Mouse (Mus musculus): Measurements from ENCODE around the gene Kcnj5. TPM values are rescaled to one million over a fixed set of nuclear protein-coding genes. Genes with fewer than 3 reads are reported as not detected.

Kcnj5 gene
- 2.2 and 2.6 TPM in 2 replicates for polyA plus RNA-seq (2015; fragmentation: Nextera tagmentation; extraction: Ambion mirVana)

DNA sequence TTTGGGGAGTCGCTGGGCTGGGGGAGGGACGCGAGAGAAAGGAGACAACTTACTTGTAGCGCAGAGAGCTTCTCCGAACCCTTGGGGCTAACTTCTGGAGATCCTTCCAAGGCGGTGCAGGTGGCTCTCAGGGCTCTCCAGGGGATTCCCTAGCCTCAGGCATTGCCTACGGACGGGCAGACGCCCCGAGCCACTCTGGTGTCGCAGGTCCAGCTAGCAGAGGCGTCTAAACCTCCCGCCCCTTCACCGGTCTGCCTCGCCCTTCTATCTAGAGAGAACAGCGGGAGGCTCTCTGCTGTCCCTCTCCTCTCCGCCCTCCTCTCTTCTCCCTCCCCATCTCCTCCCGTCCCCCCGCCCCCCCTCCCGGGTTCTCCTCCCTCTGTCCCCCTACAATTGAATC, at the start of gene Kcnj5:
Kcnj5 (minus strand) TSS at position 300 of the 400 bp plus-strand sequence.
- peaks cover 43% of the 10 kb centered on the region for H3K27me3 ChIP-seq (ENCODE audit: insufficient read depth, low read length)

DNA sequence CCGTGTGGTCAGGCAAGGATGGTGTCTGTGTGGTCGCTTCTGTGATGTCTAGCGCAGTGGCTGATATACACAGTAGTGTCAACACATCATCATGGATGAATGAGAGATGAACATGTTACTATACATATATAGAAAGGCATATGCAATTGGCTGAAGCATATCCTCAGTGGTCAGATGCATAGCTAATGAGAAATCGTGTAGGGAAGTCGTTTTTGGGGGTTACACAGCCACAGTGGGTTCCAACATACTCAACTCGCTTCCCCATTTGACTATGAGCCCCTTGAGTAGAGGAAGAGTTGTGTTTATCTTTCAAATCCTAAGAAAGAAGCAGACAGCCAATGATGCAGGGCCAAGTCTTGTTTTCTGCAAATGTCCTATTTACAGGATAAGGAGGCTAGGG, 48.6 kb upstream of the Kcnj5 start:
- no peaks in the 10 kb centered on the region for H3K9me3 ChIP-seq (ENCODE audit: low read length)
- 85% methylated on average over 6 of the region's 6 CpGs for WGBS

More for the DNA sequence above, at the start of gene Kcnj5:
- 1% methylated on average over 17 of the region's 20 CpGs for WGBS
- ATAC-seq (ENCODE audit: low FRiP score, low TSS enrichment): peak; percentile 55
- H3K36me3 ChIP-seq (ENCODE audit: insufficient read depth, low read length): no peaks in the 10 kb centered on the region
- H3K27ac ChIP-seq (ENCODE audit: low read length): no peak within 1 kb of the TSS
- peak within 1 kb of the TSS; percentile 58 for H3K9ac ChIP-seq (replicated peaks; ENCODE audit: low read length)
- H3K9me3 ChIP-seq (ENCODE audit: low read length): no peaks in the 10 kb centered on the region
- peak within 1 kb of the TSS; percentile 33 for H3K4me3 ChIP-seq (ENCODE audit: low read length)
- H3K4me2 ChIP-seq (replicated peaks; ENCODE audit: low read depth, low read length): peak within 1 kb of the TSS; percentile 69
- H3K4me1 ChIP-seq (ENCODE audit: insufficient read depth, low read length): peaks cover 29% of the 10 kb centered on the region

DNA sequence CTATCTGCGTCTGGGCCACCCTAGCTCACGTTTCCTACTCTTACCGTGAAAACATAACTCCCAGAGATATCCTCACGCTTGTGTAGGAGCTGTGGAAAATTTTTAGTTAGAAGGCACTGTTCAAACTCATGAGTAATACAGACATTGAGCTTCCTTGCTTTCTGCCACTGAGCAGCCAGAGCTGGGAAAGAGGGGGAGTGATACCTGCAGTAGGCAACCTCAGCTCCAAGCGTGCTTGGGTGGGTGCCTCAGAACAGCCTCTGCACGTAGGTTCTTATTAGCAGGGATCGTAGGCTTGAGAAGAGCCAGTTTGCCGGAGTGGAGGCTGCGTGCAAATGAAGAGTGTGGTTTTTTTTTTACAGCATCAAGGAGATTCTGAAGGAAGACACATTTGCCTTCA, 47.6 kb upstream of the Kcnj5 start:
- no peaks in the 10 kb centered on the region for H3K27me3 ChIP-seq (ENCODE audit: insufficient read depth, low read length)

More for the DNA sequence above, 48.6 kb upstream of the Kcnj5 start:
- Histone ChIP-seq H3K4me2 (replicated peaks; ENCODE audit: low read depth, low read length) (no peak overlapping the region), H3K4me1 (ENCODE audit: insufficient read depth, low read length) (no peaks in the 10 kb centered on the region), H3K9ac (replicated peaks; ENCODE audit: low read length) (no peak overlapping the region), H3K36me3 (ENCODE audit: insufficient read depth, low read length) (no peaks in the 10 kb centered on the region), H3K4me3 (ENCODE audit: low read length) (no peak overlapping the region), H3K27me3 (ENCODE audit: insufficient read depth, low read length) (no peaks in the 10 kb centered on the region), H3K27ac (ENCODE audit: low read length) (no peak overlapping the region)
- no peak for ATAC-seq (ENCODE audit: low FRiP score, low TSS enrichment)

DNA sequence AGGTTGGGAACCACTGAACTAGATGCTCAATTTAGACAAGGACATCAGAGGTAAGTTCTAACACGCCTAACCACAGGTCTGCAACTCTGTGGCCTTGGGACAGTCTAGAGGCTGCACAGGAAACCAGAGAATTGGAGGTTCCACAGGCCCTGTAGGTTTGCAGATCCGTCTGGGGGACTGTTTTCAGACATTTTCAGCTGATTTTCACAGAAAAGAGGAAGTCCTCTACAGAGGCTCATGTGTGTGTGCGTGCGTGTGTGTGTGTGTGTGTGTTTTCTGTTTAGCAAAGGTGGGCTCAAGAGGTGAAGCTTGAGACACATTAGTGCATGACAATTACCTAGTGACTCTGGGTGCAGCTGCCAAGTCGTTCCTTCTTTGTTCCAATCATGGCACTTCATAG, 46.9 kb upstream of the Kcnj5 start:
- ATAC-seq (ENCODE audit: low FRiP score, low TSS enrichment): no peak
- no peaks in the 10 kb centered on the region for H3K36me3 ChIP-seq (ENCODE audit: insufficient read depth, low read length)
- no peak overlapping the region for H3K27ac ChIP-seq (ENCODE audit: low read length)
- H3K4me2 ChIP-seq (replicated peaks; ENCODE audit: low read depth, low read length): no peak overlapping the region
- H3K4me1 ChIP-seq (ENCODE audit: insufficient read depth, low read length): peaks cover 7% of the 10 kb centered on the region; the same call in 1 of the 2 replicates
- WGBS: 87% methylated on average over 5 of the region's 5 CpGs
- no peak overlapping the region for H3K4me3 ChIP-seq (ENCODE audit: low read length)
- H3K27me3 ChIP-seq (ENCODE audit: insufficient read depth, low read length): no peaks in the 10 kb centered on the region
- no peaks in the 10 kb centered on the region for H3K9me3 ChIP-seq (ENCODE audit: low read length)
- no peak overlapping the region for H3K9ac ChIP-seq (replicated peaks; ENCODE audit: low read length)

More for the DNA sequence above, 47.6 kb upstream of the Kcnj5 start:
- Histone ChIP-seq H3K4me3 (ENCODE audit: low read length) (no peak overlapping the region), H3K4me1 (ENCODE audit: insufficient read depth, low read length) (peaks cover 4% of the 10 kb centered on the region; the same call in 1 of the 2 replicates), H3K4me2 (replicated peaks; ENCODE audit: low read depth, low read length) (no peak overlapping the region), H3K27ac (ENCODE audit: low read length) (no peak overlapping the region), H3K9me3 (ENCODE audit: low read length) (no peaks in the 10 kb centered on the region), H3K9ac (replicated peaks; ENCODE audit: low read length) (no peak overlapping the region), H3K36me3 (ENCODE audit: insufficient read depth, low read length) (no peaks in the 10 kb centered on the region)
- 80% methylated on average over 9 of the region's 9 CpGs for WGBS
- ATAC-seq (ENCODE audit: low FRiP score, low TSS enrichment): no peak

DNA sequence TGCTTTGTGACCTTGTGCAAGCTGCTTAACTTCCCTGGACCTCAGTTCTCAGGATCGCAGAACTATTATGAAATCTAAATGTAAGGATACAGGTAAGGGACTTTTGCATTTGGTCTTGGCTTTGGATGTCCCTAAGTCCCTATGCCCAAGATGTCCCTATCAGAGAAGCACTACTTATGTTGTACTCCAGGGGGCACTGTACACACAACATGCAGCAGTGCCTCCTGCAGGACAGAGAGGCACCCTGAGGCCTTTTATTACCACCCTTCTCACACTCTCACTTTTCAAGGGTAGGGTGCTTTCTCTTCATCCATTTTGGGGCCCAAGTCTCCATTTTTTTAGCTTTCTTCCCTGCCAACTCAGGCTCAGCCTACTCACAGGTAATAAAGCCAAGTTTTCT, 44.0 kb upstream of the Kcnj5 start:
- Histone ChIP-seq H3K9me3 (ENCODE audit: low read length) (no peaks in the 10 kb centered on the region), H3K4me2 (replicated peaks; ENCODE audit: low read depth, low read length) (no peak overlapping the region), H3K27me3 (ENCODE audit: insufficient read depth, low read length) (no peaks in the 10 kb centered on the region), H3K4me1 (ENCODE audit: insufficient read depth, low read length) (peaks cover 7% of the 10 kb centered on the region; the same call in 1 of the 2 replicates), H3K9ac (replicated peaks; ENCODE audit: low read length) (no peak overlapping the region), H3K27ac (ENCODE audit: low read length) (no peak overlapping the region), H3K36me3 (ENCODE audit: insufficient read depth, low read length) (no peaks in the 10 kb centered on the region), H3K4me3 (ENCODE audit: low read length) (no peak overlapping the region)
- ATAC-seq (ENCODE audit: low FRiP score, low TSS enrichment): no peak
- WGBS: 86% methylated on average over 1 of the region's 1 CpGs

DNA sequence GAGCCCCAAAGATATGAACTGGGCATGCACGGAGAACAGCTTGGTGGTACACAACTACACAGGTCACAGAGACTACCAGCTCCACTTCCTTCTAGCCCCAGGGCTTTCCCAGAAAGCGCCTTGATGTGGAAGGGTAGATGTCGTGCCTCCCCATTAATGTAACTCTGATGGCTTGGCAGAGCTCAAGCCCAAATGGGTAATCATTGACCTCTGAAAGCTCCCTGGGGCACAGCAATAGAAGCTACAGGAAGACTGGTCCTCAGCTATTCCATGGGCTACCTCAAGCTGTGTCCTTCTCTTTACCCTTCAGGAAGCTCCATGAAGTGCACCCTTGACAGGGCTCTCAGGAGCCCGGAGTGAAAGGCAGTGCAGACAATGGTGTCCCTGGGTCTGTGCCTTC, 40.8 kb upstream of the Kcnj5 start:
- peak; percentile 66 for ATAC-seq (ENCODE audit: low FRiP score, low TSS enrichment)
- Histone ChIP-seq H3K36me3 (ENCODE audit: insufficient read depth, low read length) (no peaks in the 10 kb centered on the region), H3K4me2 (replicated peaks; ENCODE audit: low read depth, low read length) (no peak overlapping the region), H3K9ac (replicated peaks; ENCODE audit: low read length) (no peak overlapping the region), H3K9me3 (ENCODE audit: low read length) (no peaks in the 10 kb centered on the region), H3K27me3 (ENCODE audit: insufficient read depth, low read length) (no peaks in the 10 kb centered on the region), H3K4me3 (ENCODE audit: low read length) (no peak overlapping the region), H3K27ac (ENCODE audit: low read length) (peak overlapping the region; percentile 25; the same call in 1 of the 2 replicates), H3K4me1 (ENCODE audit: insufficient read depth, low read length) (peaks cover 7% of the 10 kb centered on the region; the same call in 1 of the 2 replicates)
- 65% methylated on average over 4 of the region's 4 CpGs for WGBS

DNA sequence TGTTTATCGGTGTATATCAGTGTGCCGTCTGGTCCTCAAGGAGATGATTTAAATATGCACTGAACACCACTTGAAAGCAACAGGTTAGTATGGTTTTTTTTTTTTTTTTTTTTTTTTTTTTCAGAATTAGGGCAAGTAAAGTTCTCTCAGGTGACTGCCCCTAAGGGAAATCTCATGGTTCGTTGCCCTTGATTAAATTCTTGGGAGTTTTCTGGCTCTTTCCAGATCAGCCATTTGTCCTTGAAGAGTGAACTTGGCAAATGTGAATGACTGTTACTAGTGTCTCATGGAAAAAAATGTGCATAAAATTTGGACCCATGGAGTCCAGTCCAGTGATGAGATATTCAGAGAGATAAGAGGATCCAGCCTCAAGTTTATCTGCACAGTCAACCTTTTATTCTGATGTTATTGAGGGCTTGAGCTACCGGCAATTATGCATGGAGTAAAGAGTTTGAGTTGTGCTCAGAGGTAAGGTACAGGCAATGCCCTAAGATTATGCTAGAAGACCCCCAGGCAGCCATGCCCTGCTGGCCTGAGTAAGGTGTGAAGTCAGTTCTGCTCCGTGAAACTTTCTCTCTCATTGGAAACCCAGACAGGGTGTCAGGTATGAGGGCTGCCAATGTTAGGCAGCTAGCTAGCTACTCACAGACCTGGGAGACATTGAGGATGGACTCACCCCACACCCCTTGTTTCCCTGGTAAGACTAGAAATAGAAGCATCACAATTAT, 32.9 kb upstream of the Kcnj5 start:
- H3K27me3 ChIP-seq (ENCODE audit: insufficient read depth, low read length): no peaks in the 10 kb centered on the region
- H3K4me1 ChIP-seq (ENCODE audit: insufficient read depth, low read length): no peaks in the 10 kb centered on the region; the same call in 1 of the 2 replicates
- no peak overlapping the region for H3K4me2 ChIP-seq (replicated peaks; ENCODE audit: low read depth, low read length)
- ATAC-seq (ENCODE audit: low FRiP score, low TSS enrichment): no peak
- H3K4me3 ChIP-seq (ENCODE audit: low read length): no peak overlapping the region
- H3K27ac ChIP-seq (ENCODE audit: low read length): peak overlapping the region; percentile 51; the same call in 1 of the 2 replicates
- WGBS: 63% methylated on average over 5 of the region's 5 CpGs
- H3K36me3 ChIP-seq (ENCODE audit: insufficient read depth, low read length): no peaks in the 10 kb centered on the region
- H3K9me3 ChIP-seq (ENCODE audit: low read length): no peaks in the 10 kb centered on the region
- no peak overlapping the region for H3K9ac ChIP-seq (replicated peaks; ENCODE audit: low read length)

DNA sequence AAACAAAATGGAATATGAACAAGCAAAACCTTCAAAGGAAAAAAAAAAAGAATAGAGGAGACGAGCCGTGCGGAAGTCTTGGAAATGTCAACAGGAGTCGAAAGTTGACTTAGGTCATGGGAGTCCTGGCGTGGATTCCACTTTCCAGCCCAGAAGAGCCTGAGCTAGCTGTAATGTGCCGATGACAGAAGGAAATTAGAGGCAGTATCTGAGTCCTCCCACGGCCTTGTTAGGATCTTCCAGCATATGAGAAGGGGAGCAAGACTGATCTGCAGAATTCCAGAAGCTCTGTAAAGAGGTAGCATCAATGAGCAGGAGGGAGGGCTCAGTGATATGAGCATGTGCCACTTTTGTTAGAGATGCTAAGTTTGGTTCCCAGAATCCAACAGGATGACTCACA, 31.9 kb upstream of the Kcnj5 start:
- Histone ChIP-seq H3K27me3 (ENCODE audit: insufficient read depth, low read length) (no peaks in the 10 kb centered on the region), H3K9ac (replicated peaks; ENCODE audit: low read length) (no peak overlapping the region), H3K9me3 (ENCODE audit: low read length) (no peaks in the 10 kb centered on the region), H3K27ac (ENCODE audit: low read length) (no peak overlapping the region), H3K4me3 (ENCODE audit: low read length) (no peak overlapping the region), H3K4me1 (ENCODE audit: insufficient read depth, low read length) (no peaks in the 10 kb centered on the region; the same call in 1 of the 2 replicates), H3K36me3 (ENCODE audit: insufficient read depth, low read length) (no peaks in the 10 kb centered on the region), H3K4me2 (replicated peaks; ENCODE audit: low read depth, low read length) (no peak overlapping the region)
- ATAC-seq (ENCODE audit: low FRiP score, low TSS enrichment): no peak
- WGBS: 55% methylated on average over 7 of the region's 7 CpGs

DNA sequence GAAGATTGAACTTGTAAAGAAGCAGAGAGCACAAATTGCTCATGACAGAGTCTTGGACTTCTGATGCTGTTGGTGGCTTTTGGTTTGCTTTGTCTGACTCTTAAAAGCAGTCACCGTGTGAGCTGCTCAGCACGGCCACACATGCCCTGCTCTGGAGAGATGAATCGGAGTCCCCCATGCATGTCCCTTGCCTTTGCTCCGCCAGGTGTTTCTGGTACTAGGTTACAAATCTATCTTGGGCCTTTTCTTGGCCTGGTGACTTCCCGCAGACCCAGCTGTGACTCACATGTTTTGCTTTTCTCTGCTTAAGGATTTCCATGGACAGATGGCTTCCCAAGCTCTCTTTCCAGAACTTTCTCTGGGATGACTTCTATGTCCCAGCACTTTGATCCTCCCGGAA, 29.5 kb upstream of the Kcnj5 start:
- no peak overlapping the region for H3K4me2 ChIP-seq (replicated peaks; ENCODE audit: low read depth, low read length)
- H3K4me3 ChIP-seq (ENCODE audit: low read length): no peak overlapping the region
- WGBS: 64% methylated on average over 6 of the region's 6 CpGs
- no peaks in the 10 kb centered on the region for H3K27me3 ChIP-seq (ENCODE audit: insufficient read depth, low read length)
- H3K9me3 ChIP-seq (ENCODE audit: low read length): no peaks in the 10 kb centered on the region
- H3K9ac ChIP-seq (replicated peaks; ENCODE audit: low read length): no peak overlapping the region
- no peaks in the 10 kb centered on the region for H3K36me3 ChIP-seq (ENCODE audit: insufficient read depth, low read length)
- H3K4me1 ChIP-seq (ENCODE audit: insufficient read depth, low read length): no peaks in the 10 kb centered on the region; the same call in 1 of the 2 replicates
- no peak overlapping the region for H3K27ac ChIP-seq (ENCODE audit: low read length)
- no peak for ATAC-seq (ENCODE audit: low FRiP score, low TSS enrichment)

DNA sequence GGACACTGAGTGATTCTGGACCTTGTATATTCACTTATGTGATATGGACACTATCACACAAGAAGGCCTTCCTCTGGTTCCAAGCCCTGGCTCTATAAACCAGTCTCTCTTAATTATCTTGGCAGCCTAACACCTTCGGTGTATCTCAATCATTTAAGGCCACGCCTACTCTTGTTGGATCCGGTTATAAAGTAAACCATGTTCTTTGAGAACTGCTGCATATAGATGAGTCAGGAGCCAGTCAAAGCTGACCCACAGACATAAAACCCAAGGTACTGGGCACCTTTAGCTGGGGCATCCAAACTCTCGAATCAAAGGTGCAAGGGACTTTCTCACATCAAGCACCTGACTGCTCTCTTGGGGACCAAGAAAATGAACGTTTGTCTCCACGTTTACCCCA, 28.1 kb upstream of the Kcnj5 start, which contains the start of gene Kcnj1:
Kcnj1 (plus strand) TSS at position 292 of the 400 bp plus-strand sequence.
- WGBS: 84% methylated on average over 6 of the region's 6 CpGs
- no peaks in the 10 kb centered on the region for H3K9me3 ChIP-seq (ENCODE audit: low read length)
- no peaks in the 10 kb centered on the region for H3K27me3 ChIP-seq (ENCODE audit: insufficient read depth, low read length)
- H3K4me2 ChIP-seq (replicated peaks; ENCODE audit: low read depth, low read length): no peak within 1 kb of the TSS
- no peaks in the 10 kb centered on the region; the same call in 1 of the 2 replicates for H3K4me1 ChIP-seq (ENCODE audit: insufficient read depth, low read length)
- no peak within 1 kb of the TSS for H3K27ac ChIP-seq (ENCODE audit: low read length)
- H3K9ac ChIP-seq (replicated peaks; ENCODE audit: low read length): no peak within 1 kb of the TSS
- no peak within 1 kb of the TSS; the same call in 1 of the 2 replicates for H3K4me3 ChIP-seq (ENCODE audit: low read length)
- ATAC-seq (ENCODE audit: low FRiP score, low TSS enrichment): no peak
- H3K36me3 ChIP-seq (ENCODE audit: insufficient read depth, low read length): no peaks in the 10 kb centered on the region

Measured in kidney, embryonic 16.5 days (tissue).